Mouse (Mus musculus) kidney, embryonic 16.5 days (tissue): ENCODE results near the gene Tmem132c. TPM values are rescaled to one million over a fixed set of nuclear protein-coding genes. Genes with fewer than 3 reads are reported as not detected.

Experiments used
- ATAC-seq: fragments of 200-750 bp; cut with Nextera tagmentation; 2 replicates; pipeline ENCODE4 v1.8.0; 2017; ENCODE audit warnings: moderate TSS enrichment; ENCODE audit not compliant: low FRiP score, low TSS enrichment
- H3K27ac ChIP-seq: fragments of 300-500 bp; sonication (generic); 2 replicates; pipeline ENCODE4 v1.5.1; 2014; ENCODE audit warnings: low read length
- H3K27me3 ChIP-seq: fragments of 300-500 bp; sonication (generic); 2 replicates; pipeline ENCODE4 v1.6.1; 2014; ENCODE audit warnings: low read length, control low read depth, mixed read lengths; ENCODE audit not compliant: insufficient read depth
- H3K36me3 ChIP-seq: fragments of 300-500 bp; sonication (generic); 2 replicates; pipeline ENCODE4 v1.6.1; 2014; ENCODE audit warnings: low read length, control low read depth, mixed read lengths; ENCODE audit not compliant: insufficient read depth
- H3K4me1 ChIP-seq: fragments of 300-500 bp; sonication (generic); 2 replicates; pipeline ENCODE4 v1.6.1; 2014; ENCODE audit warnings: low read length, control low read depth, mixed read lengths; ENCODE audit not compliant: insufficient read depth
- H3K4me2 ChIP-seq: fragments of 300-500 bp; sonication (generic); replicated peaks from 2 replicates; pipeline ENCODE4 v1.6.1; 2014; ENCODE audit warnings: low read depth, low read length
- H3K4me3 ChIP-seq: fragments of 300-500 bp; sonication (generic); 2 replicates; pipeline ENCODE4 v1.5.1; 2014; ENCODE audit warnings: mild to moderate bottlenecking, low read length
- H3K9ac ChIP-seq: fragments of 300-500 bp; sonication (generic); replicated peaks from 2 replicates; pipeline ENCODE4 v1.6.1; 2014; ENCODE audit warnings: low read length
- H3K9me3 ChIP-seq: fragments of 300-500 bp; sonication (generic); 2 replicates; pipeline ENCODE4 v1.6.1; 2016; ENCODE audit warnings: low read length, control low read depth
- WGBS: fragments of 180-500 bp; shearing (Covaris S2); extraction: QIAGEN DNeasy Blood & Tissue Kit; methylation state at CpG from one replicate; pipeline ENCODE4 v1.1.7; 2014; 5-methylcytosine and 5-hydroxymethylcytosine counted together
- polyA plus RNA-seq: library from polyadenylated mRNA; unstranded; fragments of >200 nt; fragmentation: Nextera tagmentation; extraction: Ambion mirVana; gene quantifications from 2 replicates; pipeline ENCODE4 v1.2.1, GENCODE M21; 2015

Tmem132c gene
- polyA plus RNA-seq, 1 experiment from 2014 or later: 1.5 TPM

DNA sequence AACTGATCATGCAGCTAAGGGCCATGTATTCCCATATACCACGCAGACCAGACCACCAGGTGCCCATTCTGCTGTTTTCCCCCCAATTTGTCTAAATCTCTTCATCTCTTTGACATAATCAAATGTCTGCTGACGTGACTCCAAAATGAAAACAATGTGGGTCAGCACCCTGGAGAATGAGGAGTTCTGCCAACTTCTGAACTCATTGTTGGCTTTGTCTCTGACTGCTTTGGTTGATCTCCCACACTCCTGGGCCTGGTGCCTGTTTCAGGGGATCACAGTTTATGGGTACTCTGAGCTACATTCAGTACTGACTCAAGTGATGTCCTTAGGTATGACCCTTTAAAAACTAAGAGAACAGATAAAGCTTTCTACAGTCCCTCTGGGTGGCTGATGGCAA, 137.7 kb downstream of the Tmem132c start:
- Histone ChIP-seq H3K36me3 (no peaks in the 10 kb centered on the region), H3K27me3 (no peaks in the 10 kb centered on the region), H3K4me1 (no peaks in the 10 kb centered on the region), H3K4me2 (no peak overlapping the region), H3K9ac (no peak overlapping the region), H3K9me3 (no peaks in the 10 kb centered on the region), H3K4me3 (no peak overlapping the region), H3K27ac (no peak overlapping the region)
- ATAC-seq: no peak
- WGBS: 73% methylated on average over 2 of the region's 2 CpGs

DNA sequence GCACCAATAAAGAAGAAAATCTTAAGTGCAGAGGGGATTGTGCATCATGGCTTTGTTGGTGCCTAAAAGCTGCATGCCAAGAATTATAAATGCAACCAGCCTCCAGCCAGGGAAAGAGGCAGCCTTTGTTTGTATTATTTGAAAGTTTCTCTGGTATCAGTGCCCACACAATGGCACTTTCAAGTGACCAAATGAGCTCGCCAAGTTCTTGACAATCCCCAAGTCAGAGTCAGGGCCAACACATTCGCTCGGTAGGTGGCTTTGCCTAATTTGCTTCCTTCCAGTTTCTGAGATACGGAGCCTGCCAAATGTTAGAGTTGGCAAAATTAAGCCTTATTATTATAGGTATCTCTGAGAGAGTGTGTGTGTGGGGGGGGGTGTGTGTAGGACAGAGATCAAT, 139.6 kb downstream of the Tmem132c start:
- Histone ChIP-seq H3K27ac (no peak overlapping the region), H3K4me3 (no peak overlapping the region), H3K4me1 (no peaks in the 10 kb centered on the region), H3K36me3 (no peaks in the 10 kb centered on the region), H3K4me2 (no peak overlapping the region), H3K27me3 (no peaks in the 10 kb centered on the region), H3K9ac (no peak overlapping the region), H3K9me3 (no peaks in the 10 kb centered on the region)
- WGBS: 92% methylated on average over 4 of the region's 4 CpGs
- no peak for ATAC-seq

DNA sequence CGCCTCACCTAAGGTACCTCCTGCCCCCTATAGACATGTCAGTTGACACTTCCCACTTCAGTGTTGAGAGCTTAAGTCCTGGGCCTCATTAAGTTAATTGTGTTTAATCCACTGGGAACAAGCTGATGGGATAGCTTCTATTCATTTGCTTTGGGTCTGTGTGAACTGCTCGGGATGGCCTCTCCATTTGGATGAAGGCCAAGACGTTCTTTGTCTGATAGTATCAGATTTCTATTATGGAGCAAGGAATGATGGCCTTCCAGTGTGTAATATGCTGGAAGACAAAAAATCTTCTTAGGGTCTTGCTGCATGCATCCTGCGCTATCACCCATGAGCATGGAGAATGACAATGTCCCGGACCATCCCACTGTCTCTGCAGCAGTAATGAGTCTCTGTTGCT, 141.0 kb downstream of the Tmem132c start:
- Histone ChIP-seq H3K9ac (no peak overlapping the region), H3K27ac (no peak overlapping the region), H3K36me3 (no peaks in the 10 kb centered on the region), H3K4me3 (no peak overlapping the region), H3K4me2 (no peak overlapping the region), H3K9me3 (no peaks in the 10 kb centered on the region), H3K4me1 (no peaks in the 10 kb centered on the region), H3K27me3 (no peaks in the 10 kb centered on the region)
- ATAC-seq: no peak
- WGBS: 72% methylated on average over 5 of the region's 5 CpGs

DNA sequence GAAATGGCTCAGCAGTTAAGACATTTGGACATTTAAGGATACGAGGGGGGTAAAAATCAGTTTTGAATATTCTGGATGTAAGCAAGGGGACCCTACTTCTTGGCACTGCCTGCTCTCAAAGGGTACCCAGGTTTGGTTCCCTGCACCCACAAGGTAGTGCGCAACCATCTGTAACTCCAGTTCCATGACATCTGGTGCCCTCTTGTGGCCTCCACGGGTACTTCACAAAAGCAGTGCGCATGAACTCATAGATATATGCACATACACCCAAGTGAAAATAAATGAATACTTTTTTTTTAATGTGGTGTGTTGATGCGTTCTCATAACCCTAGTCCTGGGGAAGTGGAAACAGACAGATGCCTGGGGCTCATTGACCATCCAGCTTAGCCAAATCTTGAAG, 149.6 kb downstream of the Tmem132c start:
- H3K4me3 ChIP-seq: no peak overlapping the region
- H3K9ac ChIP-seq: no peak overlapping the region
- H3K4me1 ChIP-seq: no peaks in the 10 kb centered on the region
- no peak overlapping the region for H3K4me2 ChIP-seq
- WGBS: 93% methylated on average over 5 of the region's 5 CpGs
- H3K27me3 ChIP-seq: no peaks in the 10 kb centered on the region
- H3K27ac ChIP-seq: no peak overlapping the region
- H3K9me3 ChIP-seq: peaks cover 12% of the 10 kb centered on the region; the same call in 1 of the 2 replicates
- H3K36me3 ChIP-seq: no peaks in the 10 kb centered on the region
- ATAC-seq: no peak

DNA sequence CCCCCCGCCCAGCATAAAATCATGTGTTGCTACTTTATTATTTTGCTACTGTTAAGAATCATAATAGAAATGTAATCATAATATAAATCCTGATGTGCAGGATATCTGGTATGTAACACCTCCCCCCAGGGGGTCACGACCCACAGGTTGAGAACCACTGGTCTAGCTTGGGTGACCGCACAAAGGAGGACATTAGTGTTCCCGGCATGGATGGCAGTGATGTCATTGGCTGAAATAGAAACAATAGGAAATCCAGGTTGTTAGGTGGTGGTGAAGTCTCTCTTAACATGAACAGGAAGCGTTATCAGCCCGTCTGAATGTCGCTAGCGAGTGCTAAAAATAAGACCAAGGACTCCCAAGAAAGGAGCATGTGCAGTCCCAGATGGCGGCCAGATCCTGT, 155.3 kb downstream of the Tmem132c start:
- Histone ChIP-seq H3K27ac (no peak overlapping the region), H3K4me3 (no peak overlapping the region), H3K36me3 (no peaks in the 10 kb centered on the region), H3K4me1 (0 out of 2 replicates have a peak, but pooled peaks cover 2% of the 10 kb centered on the region), H3K9ac (no peak overlapping the region), H3K4me2 (no peak overlapping the region), H3K9me3 (peaks cover 4% of the 10 kb centered on the region; the same call in 1 of the 2 replicates), H3K27me3 (no peaks in the 10 kb centered on the region)
- WGBS: 77% methylated on average over 9 of the region's 9 CpGs
- ATAC-seq: no peak

DNA sequence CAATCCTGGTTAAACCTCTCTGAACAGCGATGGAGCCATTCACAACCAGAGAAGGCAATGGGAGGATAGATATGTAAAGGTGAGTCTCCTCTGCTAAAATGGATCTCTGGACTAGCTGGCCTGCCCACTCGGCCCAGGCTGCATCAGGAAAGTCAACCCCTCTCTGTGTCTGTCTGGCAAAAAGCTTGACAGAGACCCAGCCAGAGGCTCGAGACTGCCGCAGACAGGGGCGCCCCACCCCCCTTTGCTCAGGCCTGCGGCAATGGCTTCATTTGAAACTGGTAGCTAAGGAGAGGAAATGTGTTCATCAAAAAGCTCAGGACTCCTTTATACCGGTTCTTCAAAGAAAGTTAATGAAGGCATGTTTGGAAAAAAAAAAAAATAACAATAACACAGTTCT, 156.4 kb downstream of the Tmem132c start:
- H3K4me1 ChIP-seq: 0 out of 2 replicates have a peak, but pooled peaks cover 2% of the 10 kb centered on the region
- no peak overlapping the region for H3K4me2 ChIP-seq
- no peak overlapping the region for H3K9ac ChIP-seq
- no peaks in the 10 kb centered on the region for H3K27me3 ChIP-seq
- 13% methylated on average over 7 of the region's 7 CpGs for WGBS
- no peak for ATAC-seq
- H3K36me3 ChIP-seq: no peaks in the 10 kb centered on the region
- H3K27ac ChIP-seq: no peak overlapping the region
- H3K4me3 ChIP-seq: no peak overlapping the region
- H3K9me3 ChIP-seq: peaks cover 4% of the 10 kb centered on the region; the same call in 1 of the 2 replicates

DNA sequence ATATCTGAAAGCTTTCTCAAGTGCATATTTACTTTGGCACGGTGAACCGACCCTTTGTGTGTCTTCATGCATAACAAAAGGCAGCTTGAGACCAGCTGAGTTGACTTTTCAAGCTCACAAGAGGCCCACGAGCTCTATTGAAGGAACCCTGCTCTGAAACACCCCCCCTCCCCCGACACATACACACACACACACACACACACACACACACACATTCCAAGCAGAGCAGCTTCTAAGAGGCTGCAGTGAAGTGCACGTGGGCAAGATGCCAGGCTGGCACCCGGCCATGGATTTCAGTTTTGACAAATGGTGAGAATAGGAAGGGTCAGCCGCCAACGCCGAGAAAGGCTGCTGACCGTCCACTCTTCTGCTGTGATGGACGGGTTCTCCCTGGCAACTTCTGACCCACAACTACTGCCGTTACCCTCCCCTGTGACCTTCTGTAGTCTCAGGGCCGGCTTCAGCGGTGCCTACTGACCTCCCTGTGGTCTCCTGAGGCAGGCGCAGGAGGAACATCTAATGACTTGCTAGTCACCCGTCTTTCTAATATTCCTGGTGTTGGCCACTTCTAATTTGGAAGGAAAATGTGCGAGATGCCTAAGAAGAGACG, 163.9 kb downstream of the Tmem132c start:
- Histone ChIP-seq H3K4me3 (no peak overlapping the region), H3K27me3 (no peaks in the 10 kb centered on the region), H3K27ac (no peak overlapping the region), H3K36me3 (no peaks in the 10 kb centered on the region), H3K4me2 (no peak overlapping the region), H3K9me3 (no peaks in the 10 kb centered on the region), H3K9ac (no peak overlapping the region), H3K4me1 (peaks cover 16% of the 10 kb centered on the region)
- peak; percentile 70 for ATAC-seq
- 18% methylated on average over 18 of the region's 18 CpGs for WGBS

DNA sequence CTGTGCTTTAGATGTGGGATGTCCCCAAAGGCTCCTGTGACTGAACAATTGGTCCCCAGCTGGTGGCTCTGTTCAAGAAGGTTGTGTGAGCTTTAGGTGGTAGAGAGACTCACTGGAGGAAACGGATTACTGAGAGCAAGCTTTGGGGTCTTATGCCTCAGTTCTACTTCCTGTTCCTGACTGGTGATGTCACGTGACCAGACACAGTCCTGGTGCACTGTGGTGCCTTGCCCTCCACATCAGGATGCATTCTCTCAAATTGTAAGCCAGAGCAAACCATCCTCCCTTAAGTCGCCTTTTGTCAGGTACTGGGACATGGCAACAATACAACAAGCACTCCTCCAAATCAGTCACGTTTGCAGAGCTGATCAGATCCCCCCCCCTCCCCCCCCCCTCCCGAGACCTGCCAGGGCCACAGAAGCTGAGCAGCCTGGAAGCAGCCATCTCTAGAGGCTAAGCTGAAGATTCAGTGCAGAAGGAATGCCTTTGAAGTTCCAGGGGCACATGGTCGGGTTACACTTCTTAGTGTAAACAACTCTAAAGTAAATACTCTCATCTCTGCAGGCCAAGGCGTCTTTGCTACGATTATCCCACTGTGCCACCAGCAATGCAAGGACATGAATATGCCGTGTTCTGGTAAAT, 164.5 kb downstream of the Tmem132c start:
- WGBS: 14% methylated on average over 8 of the region's 9 CpGs

DNA sequence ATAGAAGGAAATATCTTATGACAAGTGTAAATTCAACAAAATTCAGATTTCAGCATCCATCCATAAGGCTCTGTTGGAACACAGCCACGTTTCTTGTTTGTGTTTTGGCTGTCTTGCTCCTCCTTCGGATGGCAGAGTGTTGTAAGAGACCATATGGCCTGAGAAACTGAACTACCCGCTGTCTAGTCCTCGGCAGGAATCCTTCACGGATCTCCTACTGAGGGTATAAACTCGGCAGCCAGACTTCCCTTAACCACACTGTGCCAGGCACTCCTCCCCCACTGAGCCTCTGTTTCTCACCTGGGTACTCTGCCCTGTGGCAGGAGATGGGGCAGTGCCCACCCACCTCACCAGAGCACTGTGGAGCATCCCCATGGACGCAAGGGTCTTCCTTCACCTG, 174.9 kb downstream of the Tmem132c start:
- no peak for ATAC-seq
- WGBS: 43% methylated on average over 7 of the region's 7 CpGs
- Histone ChIP-seq H3K9ac (no peak overlapping the region), H3K27ac (no peak overlapping the region), H3K36me3 (no peaks in the 10 kb centered on the region), H3K4me3 (no peak overlapping the region), H3K27me3 (no peaks in the 10 kb centered on the region), H3K9me3 (0 out of 2 replicates have a peak, but pooled peaks cover 2% of the 10 kb centered on the region), H3K4me1 (no peaks in the 10 kb centered on the region), H3K4me2 (no peak overlapping the region)

More for the DNA sequence above, 164.5 kb downstream of the Tmem132c start:
- H3K4me1 ChIP-seq: peaks cover 16% of the 10 kb centered on the region
- H3K4me2 ChIP-seq: no peak overlapping the region
- no peak overlapping the region for H3K9ac ChIP-seq
- ATAC-seq: peak; percentile 72; the same call in 1 of the 2 replicates
- H3K4me3 ChIP-seq: no peak overlapping the region
- no peaks in the 10 kb centered on the region for H3K9me3 ChIP-seq
- no peaks in the 10 kb centered on the region for H3K27me3 ChIP-seq
- no peaks in the 10 kb centered on the region for H3K36me3 ChIP-seq
- H3K27ac ChIP-seq: no peak overlapping the region

DNA sequence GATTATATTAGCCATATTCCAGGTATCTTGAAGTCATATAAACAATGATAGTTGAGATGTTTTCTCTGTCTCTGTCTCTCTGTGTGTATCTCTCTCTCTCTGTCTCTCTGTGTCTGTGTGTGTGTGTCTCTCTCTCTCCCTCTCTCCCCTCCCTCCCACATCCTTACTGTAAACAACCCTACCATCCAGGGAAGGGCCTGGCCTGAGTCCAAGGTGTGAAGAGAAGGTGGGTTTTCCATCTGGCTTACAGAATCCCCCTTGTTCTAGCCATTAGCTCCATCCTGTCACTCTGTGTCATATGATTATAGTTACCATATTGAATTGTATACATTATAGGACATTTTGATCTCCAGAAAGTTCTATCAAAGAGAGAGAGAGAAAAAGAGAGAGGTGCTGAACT, 182.3 kb downstream of the Tmem132c start:
- H3K9me3 ChIP-seq: no peaks in the 10 kb centered on the region
- no peaks in the 10 kb centered on the region for H3K27me3 ChIP-seq
- H3K4me2 ChIP-seq: no peak overlapping the region
- no peak for ATAC-seq
- no peak overlapping the region for H3K27ac ChIP-seq
- no peaks in the 10 kb centered on the region for H3K4me1 ChIP-seq
- H3K9ac ChIP-seq: no peak overlapping the region
- H3K36me3 ChIP-seq: no peaks in the 10 kb centered on the region
- no peak overlapping the region for H3K4me3 ChIP-seq
